Mouse (Mus musculus): ENCODE data around the gene Pitpna. TPM values are rescaled to one million over a fixed set of nuclear protein-coding genes. Genes with fewer than 3 reads are reported as not detected.
"Not testable (repeated sequence)": the region's sequence is repeated elsewhere in the genome, so short reads cannot be mapped to it uniquely, and the experiment has no call there.

Pitpna gene
- polyA plus RNA-seq, 1 experiment from 2014 or later = 80.6 TPM

- DNase-seq (ENCODE audit: low spot score) = no peak
- 69% methylated on average over 2 of the region's 2 CpGs for WGBS
- Histone ChIP-seq H3K4me1 (replicated peaks) (peaks cover 17% of the 10 kb centered on the region), H3K4me3 (no peak overlapping the region), H3K27ac (no peak overlapping the region), H3K27me3 (ENCODE audit: insufficient read depth, poor library complexity, severe bottlenecking) (no peaks in the 10 kb centered on the region; the same call in 1 of the 2 replicates), H3K36me3 (no peaks in the 10 kb centered on the region), H3K9me3 (no peaks in the 10 kb centered on the region)
These were observed 4.4 kb upstream of the Pitpna start for GRCm38 (mm10) chr11:75583521-75583920.

- DNase-seq (ENCODE audit: low spot score) = no peak
- H3K9me3 ChIP-seq = no peaks in the 10 kb centered on the region
- H3K4me1 ChIP-seq (replicated peaks) = peaks cover 32% of the 10 kb centered on the region
- H3K4me3 ChIP-seq = no peak overlapping the region
- H3K36me3 ChIP-seq = 0 out of 2 replicates have a peak, but pooled peaks cover 2% of the 10 kb centered on the region
- WGBS = 84% methylated on average over 4 of the region's 4 CpGs
- no peaks in the 10 kb centered on the region; the same call in 1 of the 2 replicates for H3K27me3 ChIP-seq (ENCODE audit: insufficient read depth, poor library complexity, severe bottlenecking)
- no peak overlapping the region for H3K27ac ChIP-seq
These were observed 2.8 kb upstream of the Pitpna start for GRCm38 (mm10) chr11:75585061-75585460.

- no peak overlapping the region for H3K27ac ChIP-seq
- H3K27me3 ChIP-seq (ENCODE audit: insufficient read depth, poor library complexity, severe bottlenecking) = no peaks in the 10 kb centered on the region; the same call in 1 of the 2 replicates
- WGBS = 79% methylated on average over 5 of the region's 5 CpGs
- no peak overlapping the region for H3K4me3 ChIP-seq
- DNase-seq (ENCODE audit: low spot score) = no peak
- H3K4me1 ChIP-seq (replicated peaks) = peaks cover 36% of the 10 kb centered on the region
- H3K9me3 ChIP-seq = no peaks in the 10 kb centered on the region
- H3K36me3 ChIP-seq = 0 out of 2 replicates have a peak, but pooled peaks cover 6% of the 10 kb centered on the region
These were observed 1.9 kb upstream of the Pitpna start for GRCm38 (mm10) chr11:75585978-75586377.

GRCm38 (mm10) chr11:75586963-75587362 lies 934 bp upstream of the Pitpna start:
- Histone ChIP-seq H3K9me3 (no peaks in the 10 kb centered on the region), H3K27ac (peak overlapping the region; percentile 95), H3K4me3 (no peak overlapping the region), H3K4me1 (replicated peaks) (peaks cover 36% of the 10 kb centered on the region), H3K36me3 (peaks cover 14% of the 10 kb centered on the region; the same call in 1 of the 2 replicates), H3K27me3 (ENCODE audit: insufficient read depth, poor library complexity, severe bottlenecking) (no peaks in the 10 kb centered on the region; the same call in 1 of the 2 replicates)
- whole genome bisulfite sequencing = 82% methylated on average over 5 of the region's 5 CpGs
- DNase-seq (ENCODE audit: low spot score) = no peak

GRCm38 (mm10) chr11:75588285-75588941 lies 516 bp downstream of the Pitpna start:
- Histone ChIP-seq H3K36me3 (peaks cover 29% of the 10 kb centered on the region), H3K4me3 (peak overlapping the region; percentile 99), H3K27ac (peak overlapping the region; percentile 95), H3K4me1 (replicated peaks) (peaks cover 36% of the 10 kb centered on the region), H3K9me3 (no peaks in the 10 kb centered on the region), H3K27me3 (ENCODE audit: insufficient read depth, poor library complexity, severe bottlenecking) (no peaks in the 10 kb centered on the region; the same call in 1 of the 2 replicates)
- 1% methylated on average over 37 of the region's 37 CpGs for WGBS
- no peak for DNase-seq (ENCODE audit: low spot score)

GRCm38 (mm10) chr11:75592612-75593011 lies 4.7 kb downstream of the Pitpna start:
- no peak overlapping the region for H3K27ac ChIP-seq
- H3K27me3 ChIP-seq (ENCODE audit: insufficient read depth, poor library complexity, severe bottlenecking) = no peaks in the 10 kb centered on the region
- H3K4me3 ChIP-seq = no peak overlapping the region
- no peak for DNase-seq (ENCODE audit: low spot score)
- H3K4me1 ChIP-seq (replicated peaks) = peaks cover 27% of the 10 kb centered on the region
- peaks cover 70% of the 10 kb centered on the region for H3K36me3 ChIP-seq
- WGBS = 91% methylated on average over 5 of the region's 5 CpGs
- H3K9me3 ChIP-seq = no peaks in the 10 kb centered on the region

- DNase-seq (ENCODE audit: low spot score) = no peak
- Histone ChIP-seq H3K4me3 (no peak overlapping the region), H3K27ac (no peak overlapping the region), H3K27me3 (ENCODE audit: insufficient read depth, poor library complexity, severe bottlenecking) (no peaks in the 10 kb centered on the region), H3K36me3 (peaks cover 85% of the 10 kb centered on the region), H3K9me3 (no peaks in the 10 kb centered on the region), H3K4me1 (replicated peaks) (peaks cover 10% of the 10 kb centered on the region)
- 82% methylated on average over 9 of the region's 9 CpGs for WGBS
These were observed 6.5 kb downstream of the Pitpna start for GRCm38 (mm10) chr11:75594431-75594830.

GRCm38 (mm10) chr11:75595404-75595803 lies 7.5 kb downstream of the Pitpna start:
- 90% methylated on average over 2 of the region's 2 CpGs for WGBS
- Histone ChIP-seq H3K36me3 (peaks cover 86% of the 10 kb centered on the region), H3K27ac (no peak overlapping the region)

GRCm38 (mm10) chr11:75595816-75596215 lies 7.9 kb downstream of the Pitpna start:
- no peaks in the 10 kb centered on the region for H3K4me1 ChIP-seq (replicated peaks)
- peaks cover 89% of the 10 kb centered on the region for H3K36me3 ChIP-seq
- DNase-seq (ENCODE audit: low spot score) = no peak
- no peaks in the 10 kb centered on the region for H3K27me3 ChIP-seq (ENCODE audit: insufficient read depth, poor library complexity, severe bottlenecking)
- H3K9me3 ChIP-seq = no peaks in the 10 kb centered on the region
- H3K4me3 ChIP-seq = no peak overlapping the region
- 77% methylated on average over 7 of the region's 7 CpGs for WGBS
- H3K27ac ChIP-seq = no peak overlapping the region

More at GRCm38 (mm10) chr11:75595404-75595803, 7.5 kb downstream of the Pitpna start:
- no peaks in the 10 kb centered on the region for H3K9me3 ChIP-seq
- no peaks in the 10 kb centered on the region for H3K27me3 ChIP-seq (ENCODE audit: insufficient read depth, poor library complexity, severe bottlenecking)
- no peak for DNase-seq (ENCODE audit: low spot score)
- H3K4me1 ChIP-seq (replicated peaks) = no peaks in the 10 kb centered on the region; the same call in 1 of the 2 replicates
- H3K4me3 ChIP-seq = no peak overlapping the region

- no peak overlapping the region for H3K27ac ChIP-seq
- no peak for DNase-seq (ENCODE audit: low spot score)
- H3K9me3 ChIP-seq = no peaks in the 10 kb centered on the region
- H3K4me3 ChIP-seq = no peak overlapping the region
- peaks cover 93% of the 10 kb centered on the region for H3K36me3 ChIP-seq
- 88% methylated on average over 3 of the region's 3 CpGs for WGBS
- H3K27me3 ChIP-seq (ENCODE audit: insufficient read depth, poor library complexity, severe bottlenecking) = no peaks in the 10 kb centered on the region
- H3K4me1 ChIP-seq (replicated peaks) = no peaks in the 10 kb centered on the region
These were observed 8.9 kb downstream of the Pitpna start for GRCm38 (mm10) chr11:75596726-75597255.

- Histone ChIP-seq H3K27ac (0 out of 2 replicates have a peak overlapping the region, but pooled peaks have one; percentile 23), H3K36me3 (peaks cover 93% of the 10 kb centered on the region), H3K27me3 (ENCODE audit: insufficient read depth, poor library complexity, severe bottlenecking) (no peaks in the 10 kb centered on the region), H3K9me3 (no peaks in the 10 kb centered on the region), H3K4me1 (replicated peaks) (no peaks in the 10 kb centered on the region), H3K4me3 (no peak overlapping the region)
- no peak for DNase-seq (ENCODE audit: low spot score)
- 93% methylated on average over 6 of the region's 6 CpGs for WGBS
These were observed 10.1 kb downstream of the Pitpna start for GRCm38 (mm10) chr11:75598004-75598403.

- H3K4me1 ChIP-seq (replicated peaks); H3K9me3 ChIP-seq; H3K27ac ChIP-seq; H3K4me3 ChIP-seq; DNase-seq (ENCODE audit: low spot score); H3K27me3 ChIP-seq (ENCODE audit: insufficient read depth, poor library complexity, severe bottlenecking): not testable (repeated sequence)
- WGBS = 95% methylated on average over 17 of the region's 17 CpGs
- peaks cover 93% of the 10 kb centered on the region for H3K36me3 ChIP-seq
These were observed 11.9 kb downstream of the Pitpna start for GRCm38 (mm10) chr11:75599802-75600201.

GRCm38 (mm10) chr11:75604826-75605225 lies 16.9 kb downstream of the Pitpna start:
- H3K4me3 ChIP-seq = no peak overlapping the region
- no peaks in the 10 kb centered on the region for H3K9me3 ChIP-seq
- WGBS = 93% methylated on average over 5 of the region's 5 CpGs
- no peaks in the 10 kb centered on the region for H3K27me3 ChIP-seq (ENCODE audit: insufficient read depth, poor library complexity, severe bottlenecking)
- no peak for DNase-seq (ENCODE audit: low spot score)
- no peaks in the 10 kb centered on the region for H3K4me1 ChIP-seq (replicated peaks)
- H3K36me3 ChIP-seq = peaks cover 89% of the 10 kb centered on the region
- H3K27ac ChIP-seq = no peak overlapping the region

Measured in hindbrain, embryonic 10.5 days (tissue).